Mouse (Mus musculus): ENCODE measurements around the gene Gm3264.
A peak's percentile ranks its signal among the peaks of the same experiment; 100 is the strongest.
"Not testable (repeated sequence)": the region's sequence is repeated elsewhere in the genome, so short reads cannot be mapped to it uniquely, and the experiment has no call there.

Gene Gm3264

DNA sequence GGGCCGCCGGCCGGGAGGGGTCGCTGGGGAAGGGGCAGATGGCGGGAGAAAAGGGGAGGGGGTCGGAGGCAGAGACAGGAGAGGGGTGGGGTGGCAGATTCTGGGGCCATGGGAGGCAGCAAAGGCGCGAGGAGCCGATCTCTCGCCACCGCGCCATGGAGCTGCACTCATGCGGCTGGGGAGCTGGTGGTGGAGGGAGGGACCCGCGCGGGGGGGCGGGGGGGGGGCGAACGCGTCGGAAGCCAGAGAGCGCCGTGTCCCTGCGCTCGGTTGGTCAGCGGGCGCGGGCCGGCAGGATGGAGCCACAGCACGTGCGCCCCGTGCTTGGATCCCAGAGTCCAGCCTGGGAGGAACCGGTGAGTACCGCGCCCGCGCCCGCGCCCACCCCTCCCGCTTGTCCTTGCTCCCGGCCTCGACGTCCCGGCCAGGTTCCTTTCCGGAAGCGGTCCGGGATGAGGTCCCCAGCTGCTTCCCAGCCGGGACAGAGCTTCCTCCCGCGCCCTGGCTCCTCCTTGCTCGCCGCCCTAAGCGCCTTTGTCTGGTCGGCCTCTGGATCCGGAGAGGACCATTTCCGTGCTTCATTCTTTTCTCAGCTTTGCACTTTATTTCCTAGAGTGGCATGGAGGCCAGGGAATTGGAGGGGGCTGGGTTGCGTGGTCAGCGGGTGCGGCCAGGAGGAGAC is at the start of gene Gm3264:
Gm3264 (plus strand) TSS at position 278 of the 682 bp plus-strand sequence.
- not testable (repeated sequence) for H3K9me3 ChIP-seq (ENCODE audit: low read length); H3K27me3 ChIP-seq (ENCODE audit: insufficient read depth, low read length); H3K36me3 ChIP-seq (ENCODE audit: insufficient read depth, low read length); H3K4me1 ChIP-seq (replicated peaks; ENCODE audit: low read depth, low read length)
- peak within 1 kb of the TSS; percentile 61 for H3K4me3 ChIP-seq (replicated peaks; ENCODE audit: low read length)

DNA sequence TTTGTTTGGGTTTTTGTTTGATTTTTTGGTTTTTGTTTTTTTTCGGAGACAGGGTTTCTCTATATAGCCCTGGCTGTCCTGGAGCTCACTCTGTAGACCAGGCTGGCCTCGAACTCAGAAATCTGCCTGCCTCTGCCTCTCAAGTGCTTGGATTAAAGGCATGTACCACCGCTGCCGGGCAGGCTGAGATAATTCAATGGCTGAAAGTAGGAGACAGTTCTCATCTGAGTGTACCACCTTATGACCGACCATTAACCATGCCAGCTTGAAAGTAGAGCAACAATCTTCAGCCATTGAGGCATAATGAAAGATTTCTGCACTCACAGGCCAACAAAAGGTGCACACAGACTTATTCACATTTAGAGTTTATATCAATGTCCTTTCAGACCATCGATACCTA is 49.0 kb upstream of the Gm3264 start:
- H3K4me1 ChIP-seq (replicated peaks; ENCODE audit: low read depth, low read length); H3K36me3 ChIP-seq (ENCODE audit: insufficient read depth, low read length); H3K27me3 ChIP-seq (ENCODE audit: insufficient read depth, low read length); H3K4me3 ChIP-seq (replicated peaks; ENCODE audit: low read length); H3K9me3 ChIP-seq (ENCODE audit: low read length): not testable (repeated sequence)

DNA sequence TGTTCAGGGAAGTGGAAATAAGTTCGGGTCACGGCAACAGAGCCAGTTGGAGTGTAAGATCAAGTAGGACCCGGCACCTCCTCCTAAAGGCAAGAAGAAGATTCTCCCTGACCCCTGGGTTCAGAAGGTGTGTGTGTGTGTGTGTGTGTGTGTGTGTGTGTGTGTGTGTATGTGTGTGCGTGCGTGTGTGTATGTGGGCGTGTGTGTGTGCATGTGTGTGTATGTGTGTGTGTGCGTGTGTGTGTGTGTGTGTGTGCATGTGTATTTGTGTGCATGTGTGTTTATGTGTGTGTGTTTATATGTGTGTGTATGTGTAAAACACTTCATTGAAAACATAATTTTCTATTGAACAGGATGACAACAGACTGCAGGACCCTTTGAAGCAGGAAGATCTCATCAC is 33.4 kb upstream of the Gm3264 start:
- H3K4me3 ChIP-seq (replicated peaks; ENCODE audit: low read length); H3K4me1 ChIP-seq (replicated peaks; ENCODE audit: low read depth, low read length); H3K36me3 ChIP-seq (ENCODE audit: insufficient read depth, low read length); H3K27me3 ChIP-seq (ENCODE audit: insufficient read depth, low read length); H3K9me3 ChIP-seq (ENCODE audit: low read length): not testable (repeated sequence)

DNA sequence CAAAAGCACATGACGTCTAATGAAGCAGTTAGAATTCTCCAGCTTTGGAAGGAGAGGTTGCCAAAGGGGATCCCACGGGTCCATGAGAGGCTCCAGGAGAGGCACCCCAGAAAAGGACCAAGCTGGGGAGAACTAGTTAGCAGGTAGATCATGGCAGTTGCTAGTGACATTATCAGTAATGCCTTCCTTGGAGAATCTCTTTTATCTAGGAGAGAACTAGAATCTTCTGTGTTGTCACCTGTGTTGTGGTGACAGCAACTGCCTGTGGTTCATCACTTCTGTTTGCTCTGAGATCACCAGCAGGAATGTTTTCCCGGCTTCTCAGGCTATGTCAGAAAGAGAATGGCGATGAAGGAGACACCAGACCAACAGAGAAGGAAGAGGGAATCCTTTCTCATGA is 17.6 kb upstream of the Gm3264 start, which contains the start of gene Gm3269:
Gm3269 (plus strand) TSS at position 301 of the 400 bp plus-strand sequence.
- not testable (repeated sequence) for H3K4me1 ChIP-seq (replicated peaks; ENCODE audit: low read depth, low read length); H3K9me3 ChIP-seq (ENCODE audit: low read length); H3K4me3 ChIP-seq (replicated peaks; ENCODE audit: low read length)

DNA sequence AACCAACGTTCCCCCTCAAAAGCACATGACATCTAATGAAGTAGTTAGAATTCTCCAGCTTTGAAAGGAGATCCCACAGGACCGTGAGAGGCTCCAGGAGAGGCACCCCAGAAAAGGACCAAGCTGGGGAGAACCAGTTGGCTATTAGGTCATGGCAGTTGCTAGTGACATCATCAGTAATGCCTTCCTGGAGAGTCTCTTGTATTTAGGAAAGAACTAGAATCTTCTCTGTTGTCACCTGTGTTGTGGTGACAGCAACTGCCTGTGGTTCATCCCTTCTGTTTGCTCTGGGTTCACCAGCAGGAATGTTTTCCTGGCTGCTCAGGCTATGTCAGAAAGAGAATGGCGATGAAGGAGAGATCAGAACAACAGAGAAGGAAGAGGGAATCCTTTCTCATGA is 36.7 kb downstream of the Gm3264 start, which contains the start of gene Gm3278:
Gm3278 (plus strand) TSS at position 301 of the 400 bp plus-strand sequence.
- H3K36me3 ChIP-seq (ENCODE audit: insufficient read depth, low read length); H3K4me1 ChIP-seq (replicated peaks; ENCODE audit: low read depth, low read length); H3K27me3 ChIP-seq (ENCODE audit: insufficient read depth, low read length); H3K9me3 ChIP-seq (ENCODE audit: low read length); H3K4me3 ChIP-seq (replicated peaks; ENCODE audit: low read length): not testable (repeated sequence)

More for the DNA sequence above, 17.6 kb upstream of the Gm3264 start, which contains the start of gene Gm3269:
- not testable (repeated sequence) for H3K36me3 ChIP-seq (ENCODE audit: insufficient read depth, low read length); H3K27me3 ChIP-seq (ENCODE audit: insufficient read depth, low read length)

Data from E14TG2a.4 (cell line).